Mouse (Mus musculus) MEL (cell line): ENCODE measurements around the gene Fgfr2.

Source experiments
- CHD2 ChIP-seq: IDR thresholded peaks from 2 replicates; pipeline ENCODE4 v1.6.1; 2011; ENCODE audit warnings: low read length, improper control_type of control experiment
- CTCF ChIP-seq, 3 experiments: IDR thresholded peaks in 2 of 3; conservative IDR thresholded peaks in 1 of 3; 2 replicates each; pipeline ENCODE4 v1.5.1; 2011 to 2012; ENCODE audit warnings: low read length in 3 of 3, low read depth in 2 of 3, mild to moderate bottlenecking in 2 of 3, improper control_type of control experiment in 1 of 3, inconsistent platforms in 1 of 3, mixed read lengths in 1 of 3, moderate library complexity in 1 of 3; ENCODE audit not compliant: control insufficient read depth in 1 of 3, insufficient read depth in 1 of 3, poor library complexity in 1 of 3, severe bottlenecking in 1 of 3
- E2F4 ChIP-seq: IDR thresholded peaks from 2 replicates; pipeline ENCODE4 v1.6.1; 2011; ENCODE audit warnings: low read depth, low read length, improper control_type of control experiment, borderline replicate concordance
- HCFC1 ChIP-seq: IDR thresholded peaks from 2 replicates; pipeline ENCODE4 v1.6.1; 2012; ENCODE audit warnings: low read depth, mild to moderate bottlenecking, inconsistent platforms, low read length, improper control_type of control experiment, moderate library complexity
- MAFK ChIP-seq: IDR thresholded peaks from 2 replicates; pipeline ENCODE4 v1.6.1; 2011; ENCODE audit warnings: low read depth, mild to moderate bottlenecking, low read length, improper control_type of control experiment, borderline replicate concordance
- MYB ChIP-seq: IDR thresholded peaks from 2 replicates; pipeline ENCODE4 v1.6.1; 2011; ENCODE audit warnings: mild to moderate bottlenecking, low read depth, low read length, improper control_type of control experiment
- NELFE ChIP-seq: IDR thresholded peaks from 2 replicates; pipeline ENCODE4 v1.6.1; 2011; ENCODE audit warnings: low read depth, low read length, improper control_type of control experiment
- POLR2A ChIP-seq, 2 experiments: IDR thresholded peaks; 2 replicates each; pipeline ENCODE4 v1.6.1; 2011 to 2012; ENCODE audit warnings: low read length in 2 of 2, mild to moderate bottlenecking in 2 of 2, control low read depth in 1 of 2, improper control_type of control experiment in 1 of 2, low read depth in 1 of 2, moderate library complexity in 1 of 2; ENCODE audit not compliant: control insufficient read depth in 1 of 2, insufficient read depth in 1 of 2, poor library complexity in 1 of 2
- POLR2AphosphoS5 ChIP-seq: IDR thresholded peaks from 2 replicates; pipeline ENCODE4 v1.6.1; 2012; ENCODE audit warnings: low read depth, borderline replicate concordance, mild to moderate bottlenecking, inconsistent platforms, low read length, moderate library complexity, mixed read lengths
- SMC3 ChIP-seq: IDR thresholded peaks from 2 replicates; pipeline ENCODE4 v1.6.1; 2011; ENCODE audit warnings: low read depth, low read length, improper control_type of control experiment
- ZC3H11A ChIP-seq: IDR thresholded peaks from 2 replicates; pipeline ENCODE4 v1.6.1; 2012; ENCODE audit warnings: low read depth, mild to moderate bottlenecking, inconsistent platforms, low read length, improper control_type of control experiment
- ZNF384 ChIP-seq: IDR thresholded peaks from 2 replicates; pipeline ENCODE4 v1.6.1; 2012; ENCODE audit warnings: low read depth, mild to moderate bottlenecking, inconsistent platforms, low read length, improper control_type of control experiment

DNA sequence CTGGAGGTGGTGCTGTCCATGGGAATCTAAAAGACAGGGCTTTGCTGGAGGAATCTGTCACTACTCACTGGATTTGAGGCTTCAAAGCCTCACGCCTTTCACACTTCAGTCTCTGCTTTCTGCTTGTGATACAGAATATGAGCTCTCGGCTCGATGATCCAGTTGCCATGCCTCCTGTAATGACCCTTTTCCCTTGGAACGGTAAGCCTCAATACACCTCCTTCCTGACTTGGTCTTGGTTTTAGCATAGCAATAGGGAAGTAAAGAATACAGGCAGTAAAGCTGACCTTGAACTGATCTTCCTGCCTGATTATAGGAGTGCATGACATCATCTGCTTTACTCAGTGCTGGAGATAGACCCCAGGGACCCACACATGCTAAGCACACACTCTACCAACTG lies 1017.8 kb downstream of the Fgfr2 start:
- no peak for TF ChIP-seq ZC3H11A
- TF ChIP-seq POLR2A (IDR thresholded peaks at IDR 0.05; ENCODE audit: control insufficient read depth in 1 of 2, insufficient read depth in 1 of 2, low read depth in 1 of 2, low read length in 2 of 2, poor library complexity in 1 of 2), result no peak
- no peak for TF ChIP-seq CTCF (IDR thresholded peaks at IDR 0.05 in 2 of 3, conservative IDR thresholded peaks at IDR 0.05 in 1 of 3; ENCODE audit: control insufficient read depth in 1 of 3, insufficient read depth in 1 of 3, low read depth in 2 of 3, low read length in 3 of 3, poor library complexity in 1 of 3, severe bottlenecking in 1 of 3)
- no peak for TF ChIP-seq SMC3
- TF ChIP-seq ZNF384, result no peak
- TF ChIP-seq HCFC1, result no peak
- no peak for TF ChIP-seq NELFE
- no peak for TF ChIP-seq CHD2
- no peak for TF ChIP-seq MAFK
- no peak for TF ChIP-seq MYB
- TF ChIP-seq E2F4, result no peak
- no peak for TF ChIP-seq POLR2AphosphoS5
